In genomic region chr1:193720420-193720851, GRCm38 (mm10) we compare ENCODE assay signal across 16 mouse cellular contexts.
"Had no signal": no experiment of that assay in that cellular context is flagged by ENCODE, and none has a peak within 500 bp of the region (broad histone marks: within the 10 kb centered on the region; RNA-seq: fewer than 3 reads in every experiment).

No protein-coding gene starts in this region.

- H3K4me2 ChIP-seq: liver, embryonic 12.5 days; lung, embryonic 14.5 days; neural tube, embryonic 15.5 days had no signal

- H3K36me3 ChIP-seq: limb, embryonic 10.5 days; liver, embryonic 12.5 days; neural tube, embryonic 15.5 days had no signal

- DNase-seq: kidney, adult 11 months; kidney, adult 9 months; kidney, postnatal 36 days; lung, embryonic 14.5 days; lung, postnatal 10 days; lung, postnatal 4 days; spleen, adult 18-20 months; thymus, adult 18-20 months; thymus, postnatal 14 days had no signal

- H3K9ac ChIP-seq: liver, embryonic 12.5 days; lung, embryonic 14.5 days; neural tube, embryonic 15.5 days had no signal

- H3K9me3 ChIP-seq: limb, embryonic 10.5 days; liver, embryonic 12.5 days; neural tube, embryonic 15.5 days had no signal

- ATAC-seq: liver, embryonic 12.5 days had no signal

- H3K27ac ChIP-seq: kidney, postnatal 0 days; layer of hippocampus, adult 2 months; left cerebral cortex, adult 2 months; limb, embryonic 10.5 days; liver, embryonic 12.5 days; neural tube, embryonic 15.5 days had no signal

- H3K4me1 ChIP-seq: liver, embryonic 12.5 days; neural tube, embryonic 15.5 days had no signal

- H3K4me3 ChIP-seq: layer of hippocampus, adult 2 months; left cerebral cortex, adult 2 months; limb, embryonic 10.5 days; liver, embryonic 12.5 days; myocyte; neural tube, embryonic 15.5 days had no signal

- H3K27me3 ChIP-seq: liver, embryonic 12.5 days; neural tube, embryonic 15.5 days had no signal
